Mouse (Mus musculus) liver, embryonic 13.5 days (tissue): ENCODE results near the gene Camta2. TPM values are rescaled to one million over a fixed set of nuclear protein-coding genes. Genes with fewer than 3 reads are reported as not detected.

Experiments used
- ATAC-seq: fragments of 200-750 bp; cut with Nextera tagmentation; 2 replicates; pipeline ENCODE4 v1.8.0; 2017; ENCODE audit warnings: low read depth, mild to moderate bottlenecking, moderate number of reproducible peaks, moderate library complexity
- DNase-seq: peaks from one replicate; pipeline ENCODE4 v3.0.0; 2022
- H3K27ac ChIP-seq: fragments of 300-500 bp; sonication (generic); 2 replicates; pipeline ENCODE4 v1.5.1; 2015; ENCODE audit warnings: moderate library complexity, mild to moderate bottlenecking, inconsistent platforms
- H3K27me3 ChIP-seq: fragments of 300-500 bp; sonication (generic); 2 replicates; pipeline ENCODE4 v1.6.1; 2015; ENCODE audit warnings: mild to moderate bottlenecking, inconsistent platforms
- H3K36me3 ChIP-seq: fragments of 300-500 bp; sonication (generic); 2 replicates; pipeline ENCODE4 v1.6.1; 2015; ENCODE audit warnings: mild to moderate bottlenecking, inconsistent platforms
- H3K4me1 ChIP-seq: fragments of 300-500 bp; sonication (generic); replicated peaks from 2 replicates; pipeline ENCODE4 v1.6.1; 2015; ENCODE audit warnings: inconsistent platforms
- H3K4me2 ChIP-seq: fragments of 300-500 bp; sonication (generic); 2 replicates; pipeline ENCODE4 v1.6.1; 2015; ENCODE audit warnings: inconsistent platforms, mild to moderate bottlenecking, moderate library complexity
- H3K4me3 ChIP-seq: fragments of 300-500 bp; sonication (generic); replicated peaks from 2 replicates; pipeline ENCODE4 v1.5.1; 2015; ENCODE audit warnings: mild to moderate bottlenecking, inconsistent platforms
- H3K9ac ChIP-seq: fragments of 300-500 bp; sonication (generic); 2 replicates; pipeline ENCODE4 v1.6.1; 2015; ENCODE audit warnings: mild to moderate bottlenecking, inconsistent platforms
- H3K9me3 ChIP-seq: fragments of 300-500 bp; sonication (generic); replicated peaks from 2 replicates; pipeline ENCODE4 v1.6.1; 2016; ENCODE audit warnings: inconsistent platforms
- WGBS: fragments of 180-500 bp; shearing (Covaris S2); methylation state at CpG from one replicate; pipeline ENCODE4 v1.1.7; 2015; ENCODE audit not compliant: insufficient replicate concordance; 5-methylcytosine and 5-hydroxymethylcytosine counted together
- polyA plus RNA-seq: library from polyadenylated mRNA; unstranded; fragments of >200 nt; fragmentation: Nextera tagmentation; extraction: Ambion mirVana; gene quantifications from 2 replicates; pipeline ENCODE4 v1.2.1, GENCODE M21; 2015

The Camta2 gene
- polyA plus RNA-seq, 1 experiment from 2014 or later = 2.8 TPM

GRCm38 (mm10) chr11:70663957-70664356 is 23.9 kb downstream of the Camta2 start:
- no peak for ATAC-seq
- H3K4me3 ChIP-seq = no peak overlapping the region
- H3K27me3 ChIP-seq = no peaks in the 10 kb centered on the region
- no peak for DNase-seq
- WGBS = 85% methylated on average over 6 of the region's 6 CpGs
- no peak overlapping the region for H3K27ac ChIP-seq
- no peak overlapping the region for H3K9ac ChIP-seq
- no peaks in the 10 kb centered on the region for H3K9me3 ChIP-seq
- H3K4me2 ChIP-seq = no peak overlapping the region
- peaks cover 23% of the 10 kb centered on the region for H3K4me1 ChIP-seq
- H3K36me3 ChIP-seq = peaks cover 52% of the 10 kb centered on the region

- Histone ChIP-seq H3K36me3 (peaks cover 52% of the 10 kb centered on the region), H3K27me3 (no peaks in the 10 kb centered on the region), H3K4me2 (no peak overlapping the region), H3K9me3 (no peaks in the 10 kb centered on the region), H3K27ac (no peak overlapping the region), H3K9ac (no peak overlapping the region), H3K4me3 (no peak overlapping the region), H3K4me1 (peaks cover 24% of the 10 kb centered on the region)
- ATAC-seq = no peak
- no peak for DNase-seq
- WGBS = 92% methylated on average over 8 of the region's 8 CpGs
Measured at GRCm38 (mm10) chr11:70663101-70663500, 24.8 kb downstream of the Camta2 start.

- Histone ChIP-seq H3K4me1 (peaks cover 28% of the 10 kb centered on the region), H3K4me3 (no peak overlapping the region), H3K36me3 (peaks cover 45% of the 10 kb centered on the region), H3K27ac (no peak overlapping the region; the same call in 1 of the 2 replicates), H3K27me3 (no peaks in the 10 kb centered on the region), H3K9me3 (no peaks in the 10 kb centered on the region), H3K4me2 (no peak overlapping the region), H3K9ac (no peak overlapping the region)
- DNase-seq = no peak
- 82% methylated on average over 8 of the region's 8 CpGs for WGBS
- ATAC-seq = no peak
Measured at GRCm38 (mm10) chr11:70660571-70660970, 27.3 kb downstream of the Camta2 start.

DNA sequence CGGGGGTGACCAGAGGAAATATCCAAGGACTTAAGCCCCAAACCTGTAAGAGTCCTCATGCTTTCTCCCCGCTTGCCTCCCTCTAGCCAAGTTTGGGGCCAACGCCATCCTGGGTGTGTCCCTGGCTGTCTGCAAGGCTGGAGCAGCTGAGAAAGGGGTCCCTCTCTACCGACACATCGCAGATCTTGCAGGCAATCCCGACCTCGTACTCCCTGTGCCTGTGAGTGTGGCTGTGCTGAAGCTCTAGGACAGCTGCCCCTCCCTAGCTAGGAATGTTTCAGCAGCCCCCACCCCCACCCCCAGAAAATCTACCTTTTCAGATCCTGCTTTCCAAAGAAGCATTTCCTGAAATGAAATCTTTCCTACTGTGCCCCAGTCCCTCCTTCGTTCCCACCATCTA is 29.0 kb downstream of the Camta2 start:
- 73% methylated on average over 8 of the region's 8 CpGs for WGBS
- peaks cover 32% of the 10 kb centered on the region for H3K36me3 ChIP-seq
- no peaks in the 10 kb centered on the region for H3K9me3 ChIP-seq
- H3K9ac ChIP-seq = no peak overlapping the region
- peaks cover 34% of the 10 kb centered on the region for H3K4me1 ChIP-seq
- H3K27ac ChIP-seq = no peak overlapping the region
- no peaks in the 10 kb centered on the region for H3K27me3 ChIP-seq
- ATAC-seq (no peak), DNase-seq (no peak)
- no peak overlapping the region for H3K4me2 ChIP-seq
- H3K4me3 ChIP-seq = no peak overlapping the region

- no peak overlapping the region for H3K9ac ChIP-seq
- H3K9me3 ChIP-seq = no peaks in the 10 kb centered on the region
- 74% methylated on average over 5 of the region's 5 CpGs for WGBS
- H3K4me2 ChIP-seq = no peak overlapping the region
- no peaks in the 10 kb centered on the region for H3K27me3 ChIP-seq
- no peak overlapping the region for H3K4me3 ChIP-seq
- DNase-seq = no peak
- no peak for ATAC-seq
- H3K27ac ChIP-seq = no peak overlapping the region
- H3K36me3 ChIP-seq = peaks cover 28% of the 10 kb centered on the region
- peaks cover 34% of the 10 kb centered on the region for H3K4me1 ChIP-seq
Measured at GRCm38 (mm10) chr11:70658521-70658920, 29.4 kb downstream of the Camta2 start.

- no peak overlapping the region for H3K4me3 ChIP-seq
- H3K4me1 ChIP-seq = peaks cover 39% of the 10 kb centered on the region
- no peaks in the 10 kb centered on the region for H3K9me3 ChIP-seq
- DNase-seq (no peak), ATAC-seq (no peak)
- WGBS = 70% methylated on average over 9 of the region's 9 CpGs
- H3K4me2 ChIP-seq = no peak overlapping the region
- peak overlapping the region; percentile 99 for H3K27ac ChIP-seq
- H3K27me3 ChIP-seq = no peaks in the 10 kb centered on the region
- no peak overlapping the region for H3K9ac ChIP-seq
- H3K36me3 ChIP-seq = peaks cover 25% of the 10 kb centered on the region
Measured at GRCm38 (mm10) chr11:70657991-70658390, 29.9 kb downstream of the Camta2 start.

- H3K9ac ChIP-seq = no peak overlapping the region
- H3K36me3 ChIP-seq = peaks cover 25% of the 10 kb centered on the region
- ATAC-seq = no peak
- 48% methylated on average over 6 of the region's 6 CpGs for WGBS
- H3K4me1 ChIP-seq = peaks cover 44% of the 10 kb centered on the region
- 0 out of 2 replicates have a peak overlapping the region, but pooled peaks have one; percentile 96 for H3K4me2 ChIP-seq
- no peaks in the 10 kb centered on the region for H3K27me3 ChIP-seq
- H3K4me3 ChIP-seq = no peak overlapping the region
- no peaks in the 10 kb centered on the region for H3K9me3 ChIP-seq
- DNase-seq = no peak
- peak overlapping the region; percentile 99 for H3K27ac ChIP-seq
Measured at GRCm38 (mm10) chr11:70657573-70657972, 30.3 kb downstream of the Camta2 start.

DNA sequence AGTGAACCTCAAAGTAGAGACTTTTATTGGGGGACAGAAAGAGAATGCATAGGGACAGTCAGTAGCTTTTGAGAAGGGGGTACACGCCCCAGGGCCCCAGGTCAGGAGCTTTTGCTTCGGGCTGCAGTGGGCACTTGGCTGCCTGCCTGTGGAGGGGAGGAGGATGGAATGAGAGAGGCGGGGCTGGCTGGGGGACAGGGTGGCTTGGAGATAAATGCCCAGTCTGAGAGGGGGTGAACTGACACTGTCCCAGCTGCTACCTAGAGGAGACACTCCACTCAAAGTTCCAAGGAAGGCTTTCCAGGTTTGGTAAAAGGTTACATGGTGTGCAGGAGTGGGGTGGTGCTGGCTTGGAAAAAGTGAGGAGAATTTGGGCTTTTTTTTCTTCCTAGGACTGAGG is 30.9 kb downstream of the Camta2 start, which contains the start of gene Eno3:
TSS of gene Eno3 (plus strand) at position 239 of the 400 bp plus-strand sequence.
- Histone ChIP-seq H3K27me3 (no peaks in the 10 kb centered on the region), H3K4me2 (peak within 1 kb of the TSS; percentile 96), H3K9ac (peak within 1 kb of the TSS; percentile 99), H3K36me3 (peaks cover 25% of the 10 kb centered on the region), H3K9me3 (no peaks in the 10 kb centered on the region), H3K4me1 (peaks cover 50% of the 10 kb centered on the region), H3K4me3 (peak within 1 kb of the TSS; percentile 100), H3K27ac (peak within 1 kb of the TSS; percentile 99)
- no peak for ATAC-seq
- DNase-seq = no peak
- WGBS = 16% methylated on average over 3 of the region's 3 CpGs

GRCm38 (mm10) chr11:70656456-70656927 is 31.4 kb downstream of the Camta2 start:
- Histone ChIP-seq H3K4me1 (peaks cover 54% of the 10 kb centered on the region), H3K4me2 (peak overlapping the region; percentile 96), H3K9ac (peak overlapping the region; percentile 99), H3K9me3 (no peaks in the 10 kb centered on the region), H3K27ac (peak overlapping the region; percentile 99), H3K36me3 (peaks cover 25% of the 10 kb centered on the region), H3K4me3 (peak overlapping the region; percentile 100), H3K27me3 (no peaks in the 10 kb centered on the region)
- WGBS = 22% methylated on average over 16 of the region's 16 CpGs
- DNase-seq = no peak
- ATAC-seq = no peak

DNA sequence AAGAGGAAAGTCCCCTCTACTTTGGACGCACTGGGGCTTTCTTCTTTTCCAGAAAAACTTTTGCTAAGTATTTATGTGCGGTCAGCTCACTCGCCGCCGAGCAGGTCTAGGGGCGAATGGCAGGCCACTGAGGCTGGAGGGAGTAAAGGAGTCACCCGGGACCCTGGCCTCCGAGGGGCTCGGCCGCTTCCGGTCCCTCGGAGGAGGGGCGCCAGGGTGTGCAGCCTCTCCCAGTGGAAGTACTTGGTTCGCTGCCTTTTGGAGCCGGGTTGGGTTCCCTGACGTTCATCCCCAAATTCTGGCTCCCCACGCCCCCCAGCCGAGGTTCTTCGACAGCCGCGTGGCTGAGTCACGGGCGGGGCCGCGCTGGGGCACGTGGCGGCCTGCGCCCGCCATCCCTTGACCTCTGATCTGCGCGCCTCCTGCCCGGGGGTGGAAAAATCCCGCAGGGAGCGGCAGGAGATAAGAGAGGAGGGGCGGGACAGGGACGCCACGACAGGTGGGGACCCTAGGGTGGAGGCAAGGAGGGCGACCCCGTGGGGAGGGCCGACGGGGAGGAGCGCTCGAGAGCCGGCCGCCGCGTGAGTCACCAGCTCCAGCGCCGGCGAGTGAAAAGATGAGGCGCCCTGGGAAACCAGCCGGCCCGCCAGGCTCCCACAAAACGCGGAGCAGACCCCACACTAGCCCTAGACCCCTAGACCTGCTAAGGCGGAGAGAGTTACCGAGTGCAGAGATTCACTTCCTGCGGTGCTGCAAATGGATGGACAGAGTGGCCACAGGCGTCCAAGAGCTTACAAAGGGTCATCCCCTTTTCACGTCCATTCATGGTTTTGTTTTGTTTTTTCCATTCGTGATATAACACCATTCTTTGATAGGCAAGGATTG is 32.1 kb downstream of the Camta2 start:
- peak overlapping the region; percentile 99 for H3K9ac ChIP-seq
- peak; percentile 24 for ATAC-seq

DNA sequence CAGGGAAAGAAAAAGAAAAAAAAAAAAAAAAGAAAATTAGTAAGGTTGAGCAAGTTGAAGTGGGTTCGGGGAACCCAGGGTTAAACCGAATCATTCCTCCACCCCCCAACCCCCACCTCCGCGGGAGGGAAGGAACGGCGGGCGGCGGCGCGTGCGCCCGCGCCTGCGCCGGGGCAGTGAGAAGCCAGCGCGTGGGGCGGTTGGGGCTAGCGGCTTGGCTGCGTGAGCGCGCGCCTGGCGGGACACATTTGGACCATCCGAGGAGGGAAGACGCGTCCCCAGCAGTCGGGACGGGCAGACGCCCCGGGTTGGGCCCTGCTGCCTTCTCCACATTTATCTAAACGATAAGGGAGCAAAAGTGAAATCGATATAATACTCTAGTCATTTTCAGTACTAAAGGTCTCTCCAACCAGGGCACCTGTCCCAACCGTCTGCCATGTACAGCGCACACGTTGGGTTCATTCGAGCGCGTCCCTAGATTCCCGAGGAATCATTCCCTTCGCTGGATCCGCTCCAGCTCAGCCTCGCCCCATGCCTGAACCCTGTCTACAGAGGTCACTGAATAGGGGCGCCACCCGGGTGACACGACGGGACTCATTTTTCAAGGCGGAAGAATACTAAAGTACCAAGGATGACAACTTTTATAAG is 32.9 kb downstream of the Camta2 start:
- peak; percentile 59 for ATAC-seq
- Histone ChIP-seq H3K4me3 (peak overlapping the region; percentile 100), H3K36me3 (peaks cover 33% of the 10 kb centered on the region), H3K9me3 (no peaks in the 10 kb centered on the region), H3K27ac (peak overlapping the region; percentile 99), H3K27me3 (no peaks in the 10 kb centered on the region), H3K9ac (peak overlapping the region; percentile 99), H3K4me1 (peaks cover 69% of the 10 kb centered on the region), H3K4me2 (peak overlapping the region; percentile 96)
- under 1% methylated on average over 48 of the region's 48 CpGs for WGBS
- peak; percentile 69 for DNase-seq

More for the DNA sequence above, 32.1 kb downstream of the Camta2 start:
- H3K4me2 ChIP-seq = peak overlapping the region; percentile 96
- H3K27ac ChIP-seq = peak overlapping the region; percentile 99
- H3K36me3 ChIP-seq = peaks cover 27% of the 10 kb centered on the region
- peak overlapping the region; percentile 100 for H3K4me3 ChIP-seq
- DNase-seq = peak; percentile 53
- WGBS = 1% methylated on average over 61 of the region's 61 CpGs
- peaks cover 61% of the 10 kb centered on the region for H3K4me1 ChIP-seq
- H3K9me3 ChIP-seq = no peaks in the 10 kb centered on the region
- H3K27me3 ChIP-seq = no peaks in the 10 kb centered on the region
